Mouse (Mus musculus) liver, embryonic 14.5 days (tissue): ENCODE results near the gene Gm11032. TPM values are rescaled to one million over a fixed set of nuclear protein-coding genes. Genes with fewer than 3 reads are reported as not detected.
"Not testable (repeated sequence)": the region's sequence is repeated elsewhere in the genome, so short reads cannot be mapped to it uniquely, and the experiment has no call there.

ENCODE experiments used
- ATAC-seq: fragments of 200-750 bp; cut with Nextera tagmentation; 2 replicates; pipeline ENCODE4 v1.8.0; 2017; ENCODE audit warnings: moderate number of reproducible peaks, mild to moderate bottlenecking, moderate library complexity; ENCODE audit not compliant: insufficient read depth
- DNase-seq, 3 experiments: peaks; one replicate each; pipeline ENCODE4 v3.0.0-alpha.2; 2012 to 2013; ENCODE audit warnings: low read depth in 3 of 3, low spot score in 3 of 3
- H3K27ac ChIP-seq: fragments of 300-500 bp; sonication (generic); 2 replicates; pipeline ENCODE4 v1.5.1; 2014; ENCODE audit warnings: moderate library complexity, mild to moderate bottlenecking, control low read depth, inconsistent platforms
- H3K27me3 ChIP-seq: fragments of 300-500 bp; sonication (generic); 2 replicates; pipeline ENCODE4 v1.6.1; 2014; ENCODE audit warnings: mild to moderate bottlenecking, low read length, moderate library complexity; ENCODE audit not compliant: control insufficient read depth, insufficient read depth
- H3K36me3 ChIP-seq: fragments of 300-500 bp; sonication (generic); replicated peaks from 2 replicates; pipeline ENCODE4 v1.6.1; 2014; ENCODE audit warnings: low read depth; ENCODE audit not compliant: control insufficient read depth, insufficient read depth
- H3K4me1 ChIP-seq, 2 experiments: fragments of 200-500 bp in 1 of 2; fragments of 300-500 bp in 1 of 2; sonication (generic) in 1 of 2; replicated peaks; 2 replicates each; pipeline ENCODE4 v1.6.1; 2012 to 2014; ENCODE audit warnings: antibody characterized with exemption in 1 of 2, inconsistent platforms in 1 of 2, low read length in 1 of 2; ENCODE audit not compliant: control insufficient read depth in 2 of 2, insufficient read depth in 2 of 2
- H3K4me2 ChIP-seq: fragments of 300-500 bp; sonication (generic); 2 replicates; pipeline ENCODE4 v1.6.1; 2014; ENCODE audit warnings: low read depth, mild to moderate bottlenecking, control low read depth, moderate library complexity
- H3K4me3 ChIP-seq, 2 experiments: fragments of 200-500 bp in 1 of 2; fragments of 300-500 bp in 1 of 2; sonication (generic) in 1 of 2; 2 replicates each; pipeline ENCODE4 v1.5.1; 2012 to 2014; ENCODE audit warnings: low read depth in 2 of 2, low read length in 2 of 2, mild to moderate bottlenecking in 2 of 2, control low read depth in 1 of 2, inconsistent platforms in 1 of 2, moderate library complexity in 1 of 2; ENCODE audit not compliant: insufficient read depth in 1 of 2
- H3K9ac ChIP-seq: fragments of 300-500 bp; sonication (generic); replicated peaks from 2 replicates; pipeline ENCODE4 v1.6.1; 2014; ENCODE audit warnings: mild to moderate bottlenecking, control low read depth, moderate library complexity
- H3K9me3 ChIP-seq: fragments of 300-500 bp; sonication (generic); 2 replicates; pipeline ENCODE4 v1.6.1; 2016; ENCODE audit warnings: low read length, mixed read lengths; ENCODE audit not compliant: control insufficient read depth
- CTCF ChIP-seq: IDR thresholded peaks from 2 replicates; pipeline ENCODE4 v1.5.1; 2016; ENCODE audit warnings: antibody characterized with exemption, low read depth, control low read depth
- EP300 ChIP-seq: IDR thresholded peaks from 2 replicates; pipeline ENCODE4 v1.6.1; 2016; ENCODE audit warnings: antibody characterized with exemption, low read depth
- WGBS: fragments of 180-500 bp; shearing (Covaris S2); extraction: QIAGEN DNeasy Blood & Tissue Kit; methylation state at CpG from one replicate; pipeline ENCODE4 v1.1.7; 2014; ENCODE audit not compliant: insufficient replicate concordance; 5-methylcytosine and 5-hydroxymethylcytosine counted together
- polyA plus RNA-seq, 2 experiments: library from polyadenylated mRNA; depleted of rRNA in 1 of 2; stranded (reverse) in 1 of 2; unstranded in 1 of 2; fragments of >200 nt; fragmentation: Nextera tagmentation in 1 of 2; extraction: Ambion mirVana in 1 of 2; gene quantifications; 2 replicates each; pipeline versions ENCODE4 v1.2.1 to v1.2.3; 2012 to 2014

The Gm11032 gene
- polyA plus RNA-seq, 2 experiments: not detected

GRCm38 (mm10) chr11:4641185-4641584 lies 21.3 kb downstream of the Gm11032 start:
- no peaks in the 10 kb centered on the region for H3K27me3 ChIP-seq
- ATAC-seq (no peak), DNase-seq (no peak)
- no peak overlapping the region for H3K9ac ChIP-seq
- no peak overlapping the region for H3K4me3 ChIP-seq
- no peaks in the 10 kb centered on the region for H3K9me3 ChIP-seq
- TF ChIP-seq CTCF: no peak
- TF ChIP-seq EP300: no peak
- peaks cover 16 to 17% of the 10 kb centered on the region in 2 experiments for H3K4me1 ChIP-seq
- peaks cover 4% of the 10 kb centered on the region; the same call in 1 of the 2 replicates for H3K36me3 ChIP-seq
- H3K27ac ChIP-seq: no peak overlapping the region
- H3K4me2 ChIP-seq: no peak overlapping the region

- Histone ChIP-seq H3K27ac (no peak overlapping the region), H3K9ac (no peak overlapping the region), H3K27me3 (no peaks in the 10 kb centered on the region), H3K4me3 (no peak overlapping the region), H3K9me3 (no peaks in the 10 kb centered on the region), H3K36me3 (peaks cover 25% of the 10 kb centered on the region), H3K4me2 (no peak overlapping the region), H3K4me1 (peaks cover 6 to 7% of the 10 kb centered on the region in 2 experiments)
- DNase-seq: no peak
- no peak for ATAC-seq
- 67% methylated on average over 5 of the region's 5 CpGs for WGBS
- TF ChIP-seq CTCF: no peak
Measured at GRCm38 (mm10) chr11:4643722-4644121, 23.9 kb downstream of the Gm11032 start.

GRCm38 (mm10) chr11:4645180-4645579 lies 25.3 kb downstream of the Gm11032 start:
- not testable (repeated sequence) for H3K9ac ChIP-seq, ATAC-seq, H3K9me3 ChIP-seq, H3K4me1 ChIP-seq, H3K4me3 ChIP-seq, H3K27me3 ChIP-seq, H3K27ac ChIP-seq, H3K4me2 ChIP-seq, DNase-seq
- peaks cover 30% of the 10 kb centered on the region for H3K36me3 ChIP-seq
- WGBS: 79% methylated on average over 4 of the region's 6 CpGs

- Histone ChIP-seq H3K9me3 (no peaks in the 10 kb centered on the region), H3K36me3 (peaks cover 26% of the 10 kb centered on the region), H3K9ac (no peak overlapping the region), H3K27ac (no peak overlapping the region), H3K4me3 (no peak overlapping the region), H3K4me2 (no peak overlapping the region), H3K4me1 (no peaks in the 10 kb centered on the region), H3K27me3 (no peaks in the 10 kb centered on the region)
- no peak for ATAC-seq
- WGBS: 79% methylated on average over 9 of the region's 9 CpGs
- no peak for TF ChIP-seq CTCF
- no peak for TF ChIP-seq EP300
- DNase-seq: no peak
Measured at GRCm38 (mm10) chr11:4646409-4646808, 26.5 kb downstream of the Gm11032 start.

GRCm38 (mm10) chr11:4659818-4660217 lies 40.0 kb downstream of the Gm11032 start:
- 19% methylated on average over 1 of the region's 1 CpGs for WGBS
- peak overlapping the region; percentile 55 for H3K4me2 ChIP-seq
- no peak overlapping the region for H3K4me3 ChIP-seq
- peak overlapping the region; percentile 58 for H3K9ac ChIP-seq
- H3K9me3 ChIP-seq: no peaks in the 10 kb centered on the region
- H3K4me1 ChIP-seq: peaks cover 20 to 22% of the 10 kb centered on the region in 2 experiments
- H3K27me3 ChIP-seq: no peaks in the 10 kb centered on the region
- ATAC-seq (peak; percentile 63), DNase-seq (peak in 1 of 3 experiments; percentile 41)
- H3K27ac ChIP-seq: peak overlapping the region; percentile 81
- TF ChIP-seq CTCF: no peak
- 0 out of 2 replicates have a peak, but pooled peaks have one; percentile 14 for TF ChIP-seq EP300
- H3K36me3 ChIP-seq: peaks cover 10% of the 10 kb centered on the region
